Mouse (Mus musculus) gastrocnemius, adult 18-20 months (tissue): ENCODE data around the gene Maml2. TPM values are rescaled to one million over a fixed set of nuclear protein-coding genes. Genes with fewer than 3 reads are reported as not detected.
A peak's percentile ranks its signal among the peaks of the same experiment; 100 is the strongest.

Experiments used
- DNase-seq: peaks from one replicate; pipeline ENCODE4 v3.0.0; 2021; ENCODE audit warnings: low spot score
- total RNA-seq, 2 experiments: library from RNA; stranded (reverse); gene quantifications; 2 replicates each; pipeline ENCODE4 v1.2.3; 2021

Maml2 gene
- total RNA-seq, 2 experiments from 2014 or later: 2.3 to 2.6 TPM

DNA sequence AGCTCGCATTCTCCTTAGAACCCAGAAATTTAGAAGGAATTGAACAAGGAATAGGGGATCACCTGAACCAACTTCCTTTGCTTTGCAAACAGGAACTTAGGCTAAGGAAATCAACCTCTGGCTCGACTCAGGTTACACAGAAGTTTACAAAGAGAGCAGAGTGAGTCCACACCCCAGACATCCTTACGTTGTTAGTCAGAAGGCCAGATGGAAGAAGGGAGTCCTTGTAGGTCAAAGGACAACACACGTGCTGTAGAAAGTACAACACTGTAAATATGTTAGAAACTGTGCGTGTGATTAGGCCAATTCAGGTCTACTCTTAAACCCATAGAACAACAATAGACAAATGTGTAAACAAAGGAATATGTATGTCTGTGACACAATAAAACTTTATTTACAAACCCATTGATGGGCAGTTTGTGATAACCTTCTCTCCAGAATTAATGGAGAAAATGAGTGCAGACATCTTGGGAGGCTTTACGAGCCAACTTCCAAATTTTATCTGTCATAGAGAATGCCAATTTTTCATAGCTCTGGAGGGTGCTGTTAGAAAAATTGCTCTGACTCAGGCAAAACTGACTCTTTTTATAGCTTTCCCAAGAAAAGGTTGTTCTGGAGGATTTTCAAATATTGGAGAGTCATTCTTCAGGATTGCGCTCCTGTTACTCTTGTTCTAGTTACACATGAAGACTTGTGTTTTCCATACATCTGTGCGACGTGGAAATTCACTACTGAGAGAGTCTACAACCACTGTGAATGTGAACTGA, 194.3 kb downstream of the Maml2 start:
- DNase-seq: no peak

DNA sequence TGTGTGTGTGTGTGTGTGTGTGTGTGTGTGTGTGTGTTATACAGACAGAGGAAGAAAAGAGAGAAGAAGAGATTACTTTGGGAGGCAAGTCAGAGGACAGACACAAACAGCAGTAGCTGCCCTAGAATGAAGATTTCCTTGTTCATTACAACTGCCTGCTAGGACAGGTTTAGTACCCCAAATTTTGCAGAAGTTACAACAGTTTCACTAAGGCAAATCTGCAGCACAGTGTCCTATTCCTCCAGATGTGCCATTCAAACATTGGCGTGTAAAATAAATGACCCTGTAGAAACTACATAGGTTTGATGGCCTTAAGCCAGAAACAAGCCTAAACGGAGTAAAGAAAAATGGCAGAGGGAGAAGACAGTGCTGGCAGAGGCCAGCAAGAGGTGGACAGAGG, 195.1 kb downstream of the Maml2 start:
- DNase-seq: no peak

DNA sequence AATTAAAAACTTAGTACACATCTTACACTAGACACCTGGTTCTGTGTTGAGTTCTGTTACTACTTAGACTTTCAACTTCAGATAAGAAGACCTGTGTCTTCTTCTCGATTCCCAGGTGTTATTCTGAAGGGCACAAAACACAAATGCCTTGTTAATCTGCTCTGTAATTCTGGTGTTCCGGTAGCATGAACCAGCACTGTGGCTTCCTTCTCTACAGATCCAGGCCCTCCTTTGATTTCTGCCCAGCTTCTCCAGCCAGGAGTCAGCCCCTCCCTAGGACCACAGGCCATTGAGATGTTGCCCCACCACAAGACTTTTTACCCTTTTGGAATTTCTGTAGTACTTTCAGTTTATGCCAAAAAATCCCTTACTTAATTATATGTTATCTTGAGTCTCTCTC, 196.0 kb downstream of the Maml2 start:
- DNase-seq: no peak

DNA sequence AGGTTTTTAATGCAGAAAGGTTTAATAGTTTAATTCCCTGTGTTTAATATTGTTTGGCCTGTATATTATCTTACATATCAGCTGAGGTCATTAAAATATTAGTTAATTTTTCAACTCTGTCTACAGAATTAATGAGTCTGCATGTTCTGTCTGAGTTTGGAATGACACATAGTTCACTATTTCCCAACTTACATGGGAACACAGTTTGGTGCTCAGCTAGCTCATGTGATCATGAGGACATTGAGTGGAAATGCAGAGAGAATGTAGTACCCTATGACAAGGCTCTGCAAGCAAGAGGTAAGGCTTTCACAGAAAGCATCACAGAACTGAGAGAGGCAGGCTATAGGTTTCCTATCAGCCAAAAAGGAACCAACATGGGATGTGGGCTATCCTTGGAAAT, 197.8 kb downstream of the Maml2 start:
- no peak for DNase-seq

DNA sequence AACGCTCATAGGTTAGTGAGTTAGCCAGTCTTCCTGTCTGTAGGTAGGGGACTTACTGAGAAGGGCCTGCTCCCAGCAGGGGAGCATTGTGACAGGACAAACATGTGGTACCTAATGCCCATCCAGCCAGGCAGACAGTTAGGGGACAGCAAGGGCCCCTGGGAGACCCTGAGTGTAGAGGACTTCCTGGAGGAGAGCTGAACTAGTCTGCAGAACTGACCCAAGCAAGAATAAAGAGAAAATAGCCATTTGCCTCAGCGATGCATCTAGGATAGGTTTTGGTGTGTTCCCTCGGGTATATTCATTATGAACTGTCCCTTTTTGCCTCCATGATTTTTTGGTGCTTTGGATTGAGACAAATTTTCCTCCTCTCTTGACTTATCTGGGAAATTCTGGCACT, 199.3 kb downstream of the Maml2 start:
- DNase-seq: no peak

DNA sequence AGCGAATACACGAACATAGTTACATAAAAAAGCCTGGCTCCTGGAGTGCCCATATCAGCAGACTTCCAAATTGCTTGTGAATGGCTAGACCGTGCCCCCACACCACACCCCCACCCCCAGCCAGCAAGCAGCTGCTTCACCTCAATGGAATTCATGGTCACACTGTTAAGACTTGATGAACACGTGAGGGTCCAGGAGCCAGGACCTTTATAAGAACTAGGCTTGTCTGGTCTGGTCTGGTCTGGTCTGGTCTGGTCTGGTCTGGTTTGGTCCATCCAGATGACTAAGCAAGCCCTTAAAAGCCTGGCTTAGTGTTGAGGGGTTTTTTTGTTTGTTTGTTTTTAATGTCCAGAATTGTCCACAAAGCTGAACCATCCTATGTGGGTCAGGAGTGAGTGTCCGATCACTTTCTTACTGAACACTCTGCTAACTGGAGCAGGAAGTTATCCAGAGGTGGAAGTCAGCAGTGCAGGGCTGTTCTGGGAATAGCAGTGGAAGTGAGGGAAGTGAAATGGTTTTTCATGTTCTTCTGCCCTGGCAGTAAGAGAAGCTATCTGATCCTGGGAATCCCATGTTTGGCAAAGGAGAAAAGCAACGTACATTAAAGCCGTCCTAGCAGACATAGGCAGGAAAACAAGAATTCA, 200.1 kb downstream of the Maml2 start:
- DNase-seq: peak; percentile 15

DNA sequence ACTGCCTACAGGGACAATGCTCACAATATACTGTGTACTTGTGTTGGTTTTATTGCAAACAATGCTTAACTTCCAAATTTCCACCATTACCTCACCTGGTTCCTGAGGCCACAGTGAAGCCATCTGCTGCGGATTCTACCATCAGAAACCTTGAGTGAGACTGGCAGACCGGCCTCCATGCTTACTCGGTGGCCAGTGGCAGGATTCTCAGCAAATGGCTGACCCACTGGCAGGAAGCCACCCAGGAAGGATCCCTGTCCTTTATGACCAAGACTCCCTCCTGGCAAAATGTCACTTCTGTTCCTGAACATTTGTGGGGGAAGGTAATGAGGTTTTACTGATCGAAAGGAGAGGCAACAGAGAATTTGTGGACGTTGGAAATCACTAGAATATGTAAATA, 202.3 kb downstream of the Maml2 start:
- no peak for DNase-seq

DNA sequence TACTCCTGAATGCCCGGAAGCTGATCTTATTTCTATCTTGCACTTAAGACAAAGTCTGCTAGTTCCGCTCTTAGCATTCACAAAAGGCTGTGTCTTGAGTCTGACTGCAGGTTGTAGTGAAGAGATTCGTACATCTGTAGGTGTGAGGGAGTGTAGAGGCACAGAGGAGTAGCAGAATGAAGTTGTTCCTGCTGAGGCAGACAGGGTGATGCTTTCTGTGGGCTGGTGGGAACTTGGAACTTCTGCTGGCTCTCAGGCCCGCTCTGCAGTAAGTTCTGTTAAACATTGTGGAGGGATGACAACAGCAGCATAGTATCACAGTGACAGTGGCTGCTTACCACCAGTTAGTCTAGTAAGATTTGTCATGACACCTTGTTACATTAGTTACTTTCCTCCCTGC, 207.3 kb downstream of the Maml2 start:
- no peak for DNase-seq

DNA sequence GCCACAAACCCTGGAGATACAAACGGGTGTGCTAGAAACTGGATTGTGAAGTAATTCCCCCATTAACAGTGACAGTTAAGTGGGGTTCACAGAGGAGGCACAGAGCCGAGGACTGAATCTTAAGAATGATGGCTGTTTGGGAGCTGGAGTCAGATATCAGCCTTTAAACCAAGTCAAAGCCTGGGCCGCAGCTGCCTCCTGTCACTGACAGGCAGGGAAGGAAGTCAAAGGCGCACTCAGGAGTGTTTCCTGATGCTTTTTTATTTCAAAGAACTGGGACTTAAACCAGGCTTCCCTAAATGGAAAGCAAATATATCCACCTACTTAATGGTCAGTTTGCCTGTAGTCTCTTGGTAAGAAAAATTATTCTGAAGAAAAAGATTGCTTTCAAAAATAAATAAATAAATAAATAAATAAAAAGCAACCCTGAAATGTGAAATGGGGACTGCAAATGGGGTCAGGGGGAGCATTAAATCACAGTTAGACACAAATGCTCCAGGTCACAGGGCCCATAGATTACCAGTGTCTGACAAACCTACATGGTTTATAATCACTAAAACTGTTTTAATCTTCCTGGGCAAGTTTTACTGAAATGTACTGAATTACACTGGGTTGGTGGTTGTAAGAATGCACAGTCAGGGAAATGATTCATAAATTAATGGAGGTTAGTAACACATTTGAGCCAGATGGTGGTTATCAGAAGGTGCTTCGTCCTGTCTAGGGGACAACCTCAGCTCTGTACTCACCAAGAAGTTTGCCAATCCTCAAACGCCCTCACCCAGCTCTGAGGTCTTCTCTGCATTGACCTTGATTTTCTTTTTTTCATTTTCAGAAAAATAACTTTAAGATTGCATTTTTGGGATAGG, 209.4 kb downstream of the Maml2 start:
- no peak for DNase-seq

DNA sequence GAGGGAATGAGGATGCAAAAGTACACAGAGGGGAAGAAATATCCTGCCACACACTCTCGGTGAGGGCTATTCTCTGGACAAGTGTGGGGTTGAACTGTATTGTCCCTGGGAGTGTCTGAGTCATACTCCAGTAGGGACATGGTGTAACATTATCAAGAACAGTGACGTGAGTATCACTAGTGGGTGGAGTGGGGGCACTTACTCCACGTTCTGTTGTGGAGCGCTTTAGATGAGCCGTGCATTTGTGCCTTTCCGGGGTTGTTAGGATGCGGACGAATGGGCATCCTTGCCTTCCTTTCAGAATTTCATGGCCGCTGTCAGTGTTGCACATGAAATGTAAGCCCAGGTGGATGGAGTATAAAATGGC, 210.0 kb downstream of the Maml2 start:
- DNase-seq: peak; percentile 24

DNA sequence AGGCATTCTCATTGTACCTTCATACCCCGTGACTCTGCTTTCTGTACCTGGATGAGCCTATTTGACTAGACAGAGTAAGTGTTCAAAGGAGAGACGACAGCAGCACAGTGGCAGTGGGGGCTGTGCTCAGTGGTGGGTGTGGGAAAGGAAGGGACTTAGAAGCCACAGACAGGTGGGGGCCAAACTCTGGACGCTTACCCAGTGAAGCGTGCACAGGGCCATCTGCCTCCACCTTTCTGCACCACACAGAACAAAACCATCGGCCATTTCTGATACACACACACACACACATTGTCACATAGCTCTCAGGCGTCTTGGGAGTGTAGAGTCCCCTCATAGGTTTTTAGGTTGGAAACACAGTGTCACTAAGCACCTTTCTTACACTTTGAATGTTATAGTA, 212.0 kb downstream of the Maml2 start:
- DNase-seq: no peak

DNA sequence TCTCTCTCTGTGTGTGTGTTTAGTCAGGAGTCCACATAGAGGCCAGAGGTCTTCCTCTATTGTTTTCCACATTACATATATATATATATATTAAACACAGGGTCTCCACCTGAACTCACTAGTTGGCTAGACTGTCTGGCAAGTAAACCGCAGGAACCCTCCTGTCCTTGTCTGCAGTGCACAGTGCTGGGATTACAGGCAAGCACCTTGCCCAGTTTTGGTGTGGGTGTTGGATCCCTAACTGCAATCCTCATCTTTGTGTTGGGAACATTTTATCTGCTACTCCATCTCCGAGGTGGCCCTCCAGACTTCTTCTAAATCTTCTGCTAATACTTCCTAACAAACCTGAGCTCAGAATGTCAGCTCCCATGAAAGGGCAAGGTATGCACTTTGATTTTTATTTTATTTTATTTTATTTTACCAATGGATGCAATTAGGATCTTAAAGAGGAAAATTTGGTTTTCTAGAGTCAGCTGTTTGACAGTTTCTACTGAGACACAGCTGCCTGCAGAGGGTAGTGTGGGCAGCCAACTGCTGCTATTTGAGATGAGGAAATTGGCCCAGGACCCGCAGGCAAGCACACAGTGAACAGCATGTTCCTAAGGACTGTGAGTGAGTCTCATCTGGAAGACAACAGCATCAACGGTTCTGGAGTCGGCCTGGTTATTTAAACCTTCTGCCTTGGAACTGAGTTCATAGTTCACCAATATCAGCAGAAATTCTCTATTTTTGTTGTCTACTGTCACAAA, 213.0 kb downstream of the Maml2 start:
- DNase-seq: peak; percentile 84

DNA sequence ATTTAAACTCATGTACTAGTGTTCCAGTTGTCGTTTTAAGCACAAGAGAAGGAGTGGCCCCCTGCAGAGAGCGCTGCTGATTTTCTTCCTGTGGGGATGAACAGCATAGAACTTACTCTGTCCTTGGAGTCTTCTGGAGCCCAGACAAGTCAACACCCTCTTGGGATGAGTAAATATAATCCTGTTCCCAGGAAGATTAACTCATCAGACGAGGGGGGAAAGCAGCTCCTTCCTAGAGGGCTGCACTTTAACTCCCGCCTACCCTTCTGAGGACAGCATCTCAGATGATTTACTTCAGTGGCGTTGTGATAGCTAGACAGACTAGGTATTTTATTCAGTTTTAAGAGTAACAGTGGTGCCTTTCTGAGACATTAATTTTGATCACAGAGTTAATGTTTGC, 215.4 kb downstream of the Maml2 start:
- DNase-seq: peak; percentile 44

DNA sequence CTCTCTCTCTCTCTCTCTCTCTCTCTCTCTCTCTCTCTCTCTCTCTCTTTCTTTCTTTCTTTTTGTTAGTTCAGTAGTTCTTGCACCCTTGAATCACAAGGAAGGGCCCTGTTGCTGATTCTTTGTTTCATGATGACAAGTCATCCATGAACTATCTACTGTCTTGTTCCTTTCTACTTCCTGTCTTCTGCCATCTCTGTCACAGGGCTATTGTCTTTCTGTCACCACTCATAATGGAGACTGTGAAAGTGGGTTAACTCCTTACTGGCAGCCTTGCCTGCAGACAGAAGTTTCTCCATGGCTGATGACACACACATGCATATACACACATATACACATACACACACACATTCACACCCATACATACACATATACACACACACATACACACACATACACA, 216.7 kb downstream of the Maml2 start:
- DNase-seq: no peak

DNA sequence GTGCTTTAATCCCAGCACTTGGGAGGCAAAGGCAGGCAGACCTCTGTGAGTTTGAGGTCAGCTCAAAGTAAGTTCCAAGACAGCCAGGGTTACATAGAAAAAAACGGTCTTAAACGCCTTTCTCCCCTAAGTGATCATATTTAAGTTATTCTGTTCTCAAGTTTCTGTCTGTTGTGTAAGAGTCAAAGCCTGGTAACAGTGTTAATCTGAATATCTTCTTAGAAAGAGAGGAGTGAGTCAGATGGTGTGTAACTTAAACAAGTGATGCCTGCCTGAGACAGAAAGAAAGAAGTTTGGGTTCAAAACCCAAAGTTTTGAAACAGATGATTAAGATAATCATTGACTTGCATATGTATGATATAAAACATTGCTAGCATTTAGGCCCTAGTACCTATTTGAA, 218.2 kb downstream of the Maml2 start:
- no peak for DNase-seq

DNA sequence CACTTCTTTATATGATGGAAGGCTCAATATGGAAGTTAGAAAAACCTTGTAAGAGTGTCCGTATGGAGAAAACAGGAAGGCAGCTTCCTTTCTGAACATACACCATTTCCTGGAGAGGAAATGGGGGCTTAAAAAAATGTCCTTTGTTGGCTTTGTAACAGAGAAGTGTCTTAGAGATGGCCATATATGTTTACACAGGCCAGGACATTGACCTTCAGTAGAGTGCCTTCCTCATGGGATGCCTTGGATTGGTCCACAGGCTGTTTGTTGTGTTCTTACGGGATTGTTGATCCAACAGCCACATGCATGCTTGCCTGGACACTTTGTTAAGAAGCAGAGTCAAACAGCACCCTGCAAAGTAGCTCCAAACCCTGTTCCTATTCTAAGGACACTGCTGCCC, 220.3 kb downstream of the Maml2 start:
- DNase-seq: no peak

DNA sequence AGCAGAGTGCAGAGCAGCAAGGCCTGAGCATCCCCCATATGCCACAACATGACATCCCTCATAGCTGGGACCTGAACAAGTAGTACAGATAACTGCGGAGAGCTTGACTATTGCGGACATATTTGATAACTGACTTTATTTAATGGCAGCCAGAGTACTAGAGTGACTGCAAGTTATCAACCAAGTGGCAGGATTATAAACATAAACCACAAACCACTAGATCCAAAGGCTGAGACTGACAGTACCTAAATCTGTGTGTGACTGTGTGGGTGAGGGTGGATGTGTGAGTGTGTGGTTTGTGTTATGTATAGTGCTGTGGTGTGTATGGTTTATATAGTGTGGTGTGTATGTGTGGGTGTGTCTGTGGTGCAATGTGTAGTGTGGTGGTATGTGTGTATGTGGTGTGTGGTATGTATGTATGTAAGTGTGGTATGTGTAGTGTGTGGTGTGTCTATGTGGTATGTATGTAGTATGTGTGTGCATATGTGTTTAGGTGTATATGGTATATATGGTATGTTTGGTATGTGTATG, 220.7 kb downstream of the Maml2 start:
- DNase-seq: no peak

DNA sequence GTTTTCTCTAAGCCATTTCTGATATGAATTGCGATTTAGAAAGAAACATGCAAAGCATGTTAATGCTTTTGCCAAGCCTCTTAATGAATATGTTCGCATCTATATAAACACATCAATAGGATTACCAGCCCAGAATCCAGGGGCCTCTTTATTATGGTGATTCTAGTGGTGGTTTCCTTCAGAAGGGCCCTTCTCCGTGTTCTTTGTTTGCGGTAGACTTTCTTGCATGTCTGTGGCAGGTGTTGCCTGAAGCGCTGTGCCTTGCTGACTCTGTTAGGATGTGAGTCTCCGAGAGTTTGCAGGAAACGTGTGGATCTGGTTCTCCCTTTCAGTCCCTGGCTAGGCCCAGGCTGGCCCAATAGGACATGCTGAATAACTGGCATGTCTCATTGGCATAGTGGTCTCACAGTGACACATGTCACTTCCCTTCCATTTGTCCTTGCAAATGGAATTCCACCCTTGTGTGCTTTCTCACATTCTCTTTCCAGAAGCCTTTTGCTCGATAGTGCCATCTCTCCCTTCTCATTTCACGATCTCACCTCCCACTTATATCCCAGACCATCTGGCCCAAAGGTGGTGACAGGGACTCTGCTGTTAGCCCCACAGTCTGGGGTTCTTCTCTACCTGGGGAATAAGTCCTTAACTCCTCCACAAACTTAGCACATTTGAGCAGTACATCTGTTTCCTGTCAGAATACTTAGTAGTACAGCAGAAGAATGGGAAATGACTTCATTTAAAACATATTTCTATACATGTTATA, 224.5 kb downstream of the Maml2 start:
- no peak for DNase-seq

DNA sequence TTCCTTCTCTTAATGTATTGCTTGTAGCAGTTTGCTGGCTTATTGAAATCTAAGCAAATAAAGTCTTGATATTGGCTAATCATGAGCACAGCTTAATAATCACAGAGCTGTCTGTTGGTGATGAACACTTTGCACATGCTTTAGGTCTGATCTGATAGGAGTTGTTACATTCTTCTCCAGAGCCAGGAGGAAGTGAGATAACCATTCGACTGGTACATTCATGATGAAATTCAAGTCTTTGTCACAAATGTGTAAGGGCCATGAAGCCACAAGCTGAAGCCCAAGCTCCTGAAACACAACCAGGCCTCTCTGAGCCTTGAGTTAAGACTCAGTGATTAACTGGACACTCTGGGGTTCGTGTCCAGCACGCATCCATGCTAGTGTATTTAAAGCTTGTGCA, 225.3 kb downstream of the Maml2 start:
- DNase-seq: no peak

DNA sequence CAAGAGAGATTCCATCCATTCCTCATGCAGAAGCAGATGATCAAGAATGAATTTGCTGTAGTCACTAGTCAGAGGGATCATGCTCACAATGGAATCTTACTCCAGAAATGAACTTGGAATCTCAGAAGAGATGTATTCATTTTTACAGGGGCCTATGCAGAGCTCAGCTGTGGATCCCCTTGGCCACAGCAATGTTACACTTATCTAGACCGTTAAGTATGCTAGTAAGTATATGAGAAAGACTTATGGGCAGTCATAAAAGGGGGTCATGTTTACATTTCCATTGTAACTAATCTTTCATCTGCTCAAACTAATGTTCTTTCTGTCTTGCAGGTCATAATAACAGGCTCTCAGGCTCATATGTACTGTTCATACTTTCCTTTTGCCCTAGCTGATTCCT, 227.3 kb downstream of the Maml2 start:
- DNase-seq: no peak
